Mouse (Mus musculus) forebrain, embryonic 12.5 days (tissue): Measurements from ENCODE around the gene BC028528. TPM values are rescaled to one million over a fixed set of nuclear protein-coding genes. Genes with fewer than 3 reads are reported as not detected.

Experiments used
- ATAC-seq: fragments of 200-750 bp; cut with Nextera tagmentation; 2 replicates; pipeline ENCODE4 v1.8.0; 2017; ENCODE audit warnings: moderate TSS enrichment; ENCODE audit not compliant: low FRiP score
- H3K27ac ChIP-seq: fragments of 300-500 bp; sonication (generic); 2 replicates; pipeline ENCODE4 v1.5.1; 2016; ENCODE audit warnings: mild to moderate bottlenecking
- H3K27me3 ChIP-seq: fragments of 300-500 bp; sonication (generic); 2 replicates; pipeline ENCODE4 v1.6.1; 2016; ENCODE audit warnings: mild to moderate bottlenecking
- H3K36me3 ChIP-seq: fragments of 300-500 bp; sonication (generic); replicated peaks from 2 replicates; pipeline ENCODE4 v1.6.1; 2016; ENCODE audit warnings: mild to moderate bottlenecking
- H3K4me1 ChIP-seq: fragments of 300-500 bp; sonication (generic); 2 replicates; pipeline ENCODE4 v1.6.1; 2016
- H3K4me2 ChIP-seq: fragments of 300-500 bp; sonication (generic); 2 replicates; pipeline ENCODE4 v1.6.1; 2016; ENCODE audit warnings: mild to moderate bottlenecking, moderate library complexity
- H3K4me3 ChIP-seq: fragments of 300-500 bp; sonication (generic); replicated peaks from 2 replicates; pipeline ENCODE4 v1.5.1; 2016; ENCODE audit warnings: mild to moderate bottlenecking
- H3K9ac ChIP-seq: fragments of 300-500 bp; sonication (generic); 2 replicates; pipeline ENCODE4 v1.6.1; 2016; ENCODE audit warnings: mild to moderate bottlenecking
- H3K9me3 ChIP-seq: fragments of 300-500 bp; sonication (generic); 2 replicates; pipeline ENCODE4 v1.6.1; 2016
- WGBS: fragments of 180-500 bp; shearing (Covaris S2); methylation state at CpG from one replicate; pipeline ENCODE4 v1.1.7; 2016; 5-methylcytosine and 5-hydroxymethylcytosine counted together
- polyA plus RNA-seq: library from polyadenylated mRNA; unstranded; fragments of >200 nt; fragmentation: Nextera tagmentation; extraction: Ambion mirVana; gene quantifications from 2 replicates; pipeline ENCODE4 v1.2.1, GENCODE M21; 2016

The BC028528 gene
- polyA plus RNA-seq: 8.4 and 10.1 TPM in 2 replicates

DNA sequence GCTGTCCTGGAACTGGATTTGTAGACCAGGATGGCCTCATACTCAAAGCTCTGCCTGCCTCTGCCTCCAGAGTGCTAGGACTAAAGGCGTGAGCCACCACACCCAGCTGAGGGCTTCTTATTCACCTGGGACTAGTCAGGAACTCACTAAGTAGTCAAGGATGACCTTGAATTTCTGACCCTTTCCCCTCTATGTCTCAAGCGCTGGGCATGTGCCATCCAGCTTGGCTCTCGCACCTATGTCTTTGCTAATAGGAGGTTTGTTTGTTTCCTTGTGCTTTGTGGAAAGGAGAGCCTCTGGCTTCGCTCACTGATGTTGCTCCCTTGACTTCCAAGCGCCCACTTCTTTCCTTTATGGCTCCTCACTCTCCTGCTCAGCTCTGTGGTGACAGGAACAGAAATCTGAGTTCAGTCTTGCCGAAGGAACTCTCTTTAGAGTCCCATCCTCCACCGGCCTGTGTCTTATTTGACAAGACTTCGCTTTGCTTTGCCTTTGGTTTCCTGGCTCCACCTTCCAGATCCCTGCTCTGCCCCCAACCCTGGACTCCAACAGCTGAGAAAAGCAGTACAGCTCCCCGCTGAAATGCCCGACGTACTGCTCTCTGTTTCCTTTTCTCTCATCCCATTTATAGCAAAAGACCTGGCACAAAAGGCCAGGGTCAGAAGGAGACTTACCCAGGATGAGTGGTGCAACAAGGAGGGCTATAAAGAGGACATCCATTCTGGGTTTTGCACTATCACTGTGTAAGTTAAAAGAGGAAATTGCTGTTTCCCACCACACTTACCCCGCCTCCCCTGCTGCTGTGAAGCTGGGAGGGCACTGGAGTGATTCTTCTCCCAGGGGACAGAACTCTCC lies at the start of gene BC028528:
BC028528 (minus strand) TSS at position 795 of the 855 bp plus-strand sequence.
- H3K4me2 ChIP-seq: no peak within 1 kb of the TSS
- peak within 1 kb of the TSS; percentile 56 for H3K27ac ChIP-seq
- no peaks in the 10 kb centered on the region; the same call in 1 of the 2 replicates for H3K36me3 ChIP-seq
- no peak for ATAC-seq
- H3K4me1 ChIP-seq: peaks cover 24% of the 10 kb centered on the region
- no peaks in the 10 kb centered on the region for H3K9me3 ChIP-seq
- H3K4me3 ChIP-seq: 0 out of 2 replicates have a peak within 1 kb of the TSS, but pooled peaks have one; percentile 1
- 28% methylated on average over 12 of the region's 12 CpGs for WGBS
- peak within 1 kb of the TSS; percentile 38; the same call in 1 of the 2 replicates for H3K9ac ChIP-seq
- peaks cover 12% of the 10 kb centered on the region; the same call in 1 of the 2 replicates for H3K27me3 ChIP-seq

DNA sequence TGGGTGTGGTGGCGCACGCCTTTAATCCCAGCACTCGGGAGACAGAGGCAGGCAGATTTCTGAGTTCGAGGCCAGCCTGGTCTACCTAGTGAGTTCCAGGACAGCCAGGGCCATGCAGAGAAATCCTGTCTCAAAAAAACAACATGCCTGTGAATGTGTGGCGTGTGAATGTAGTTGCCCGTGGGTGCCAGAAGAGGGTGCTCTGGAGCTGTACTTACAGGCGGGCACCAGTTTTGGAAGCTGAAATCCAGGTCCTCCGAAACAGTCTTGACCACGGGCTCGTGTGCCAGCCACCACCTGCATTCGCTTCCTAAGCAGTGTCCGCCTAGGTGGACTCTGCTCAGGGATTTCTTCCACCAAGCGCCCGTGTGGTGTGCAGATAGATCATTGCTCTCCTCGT lies 47.0 kb upstream of the BC028528 start:
- Histone ChIP-seq H3K4me3 (no peak overlapping the region), H3K4me1 (no peaks in the 10 kb centered on the region), H3K36me3 (peaks cover 88% of the 10 kb centered on the region), H3K27ac (no peak overlapping the region), H3K27me3 (no peaks in the 10 kb centered on the region), H3K4me2 (no peak overlapping the region), H3K9me3 (no peaks in the 10 kb centered on the region), H3K9ac (no peak overlapping the region)
- no peak for ATAC-seq
- WGBS: 93% methylated on average over 15 of the region's 15 CpGs

DNA sequence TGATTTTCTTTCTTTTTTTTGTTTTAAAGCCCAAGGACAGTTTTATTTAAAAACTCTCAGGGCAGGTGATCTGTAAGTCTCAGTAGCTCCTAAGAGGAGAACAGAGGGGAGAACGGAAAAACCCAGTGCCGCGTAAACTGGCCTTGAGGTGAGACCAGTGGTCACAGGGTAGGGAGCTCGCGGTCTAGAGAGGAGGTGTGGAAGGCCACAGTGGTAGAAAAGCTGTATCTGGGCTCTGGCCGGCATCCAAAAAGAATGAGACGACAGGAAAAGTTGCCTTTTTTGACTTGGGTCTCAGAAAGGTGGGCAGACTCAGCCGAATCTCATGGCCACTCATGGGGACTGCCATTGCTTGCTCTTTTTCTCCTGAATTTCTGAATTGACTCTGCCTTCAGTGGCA lies 46.4 kb upstream of the BC028528 start:
- H3K9me3 ChIP-seq: no peaks in the 10 kb centered on the region
- 97% methylated on average over 8 of the region's 8 CpGs for WGBS
- H3K36me3 ChIP-seq: peaks cover 91% of the 10 kb centered on the region
- H3K4me1 ChIP-seq: no peaks in the 10 kb centered on the region
- H3K4me3 ChIP-seq: no peak overlapping the region
- no peak for ATAC-seq
- H3K9ac ChIP-seq: no peak overlapping the region
- no peaks in the 10 kb centered on the region for H3K27me3 ChIP-seq
- no peak overlapping the region for H3K4me2 ChIP-seq
- no peak overlapping the region for H3K27ac ChIP-seq

DNA sequence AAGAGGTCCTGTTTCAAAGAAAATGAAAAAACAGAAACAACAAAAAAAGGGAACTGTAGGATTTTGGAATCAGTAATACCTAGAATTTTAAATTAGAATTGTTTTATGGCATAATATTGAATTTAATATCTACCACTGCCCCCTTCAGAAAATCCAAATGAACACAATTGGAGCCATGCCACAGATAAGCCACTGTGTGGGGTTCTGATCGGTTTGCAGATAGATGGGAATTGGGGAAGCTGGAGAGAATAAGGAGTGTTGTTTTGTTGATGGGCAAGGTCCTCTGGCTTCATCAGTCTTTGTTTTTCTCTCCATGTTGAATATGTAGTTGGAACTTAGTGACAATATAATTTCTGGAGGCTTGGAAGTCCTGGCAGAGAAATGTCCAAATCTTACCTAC lies 42.6 kb upstream of the BC028528 start:
- H3K36me3 ChIP-seq: peaks cover 55% of the 10 kb centered on the region
- ATAC-seq: no peak

DNA sequence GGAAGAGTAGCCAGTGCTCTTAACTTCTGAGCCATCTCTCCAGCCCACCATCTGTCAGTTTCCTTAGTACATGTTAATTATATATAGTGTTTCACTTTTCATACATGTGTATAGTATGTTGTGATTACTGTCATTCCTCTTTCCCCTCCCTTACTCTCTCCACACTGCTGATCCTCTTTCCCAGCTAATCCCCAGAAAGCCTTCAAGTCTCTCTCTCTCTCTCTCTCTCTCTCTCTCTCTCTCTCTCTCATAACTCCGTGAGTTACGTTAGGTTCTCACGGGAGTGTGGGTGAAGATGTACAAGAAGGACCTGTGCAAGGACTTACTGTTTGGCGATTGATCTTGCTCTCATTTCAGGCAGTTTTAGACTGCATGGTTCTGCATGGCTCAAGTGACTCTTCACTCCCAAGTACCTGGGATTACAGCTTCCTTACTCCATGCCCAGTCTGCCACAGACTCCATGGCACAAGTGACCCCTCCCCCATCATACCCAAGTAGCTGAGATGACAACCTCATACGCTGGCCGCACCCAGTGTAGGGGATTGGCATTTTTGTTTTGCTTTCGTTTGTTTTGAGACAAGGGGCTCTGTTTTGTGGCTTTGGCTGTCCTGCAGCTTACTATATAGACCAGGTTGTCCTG lies 41.4 kb upstream of the BC028528 start:
- Histone ChIP-seq H3K4me2 (no peak overlapping the region), H3K36me3 (peaks cover 43% of the 10 kb centered on the region), H3K9ac (no peak overlapping the region), H3K4me1 (peaks cover 24% of the 10 kb centered on the region), H3K9me3 (no peaks in the 10 kb centered on the region), H3K27me3 (no peaks in the 10 kb centered on the region), H3K4me3 (no peak overlapping the region), H3K27ac (no peak overlapping the region)
- 97% methylated on average over 7 of the region's 7 CpGs for WGBS
- no peak for ATAC-seq

More for the DNA sequence above, 42.6 kb upstream of the BC028528 start:
- Histone ChIP-seq H3K9ac (no peak overlapping the region), H3K4me1 (peaks cover 24% of the 10 kb centered on the region), H3K27ac (no peak overlapping the region), H3K9me3 (no peaks in the 10 kb centered on the region), H3K4me2 (no peak overlapping the region), H3K4me3 (no peak overlapping the region), H3K27me3 (no peaks in the 10 kb centered on the region)
- WGBS: 97% methylated on average over 1 of the region's 1 CpGs

DNA sequence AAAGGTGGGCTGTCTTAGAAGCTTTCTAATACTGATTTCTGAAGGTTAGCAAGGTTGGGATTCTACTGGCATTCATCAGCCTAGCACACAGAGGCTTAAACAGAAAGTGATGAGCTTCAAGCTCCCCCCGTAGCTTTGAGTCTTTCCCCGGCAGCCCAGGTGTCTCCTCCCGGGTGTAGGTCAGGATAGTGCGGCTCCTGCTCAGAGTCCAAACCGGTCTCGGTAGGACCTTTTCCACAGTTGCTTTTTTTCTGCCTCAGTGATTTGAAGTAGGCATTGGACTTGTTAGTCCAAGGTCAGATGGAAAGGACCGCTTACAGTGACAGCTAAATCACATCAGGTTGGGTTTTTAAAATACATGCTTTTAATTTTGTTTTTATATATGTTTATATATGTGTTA lies 40.8 kb upstream of the BC028528 start:
- H3K4me2 ChIP-seq: peak overlapping the region; percentile 21
- peaks cover 36% of the 10 kb centered on the region for H3K36me3 ChIP-seq
- 0 out of 2 replicates have a peak overlapping the region, but pooled peaks have one; percentile 21 for H3K9ac ChIP-seq
- H3K4me1 ChIP-seq: peaks cover 24% of the 10 kb centered on the region
- 92% methylated on average over 7 of the region's 7 CpGs for WGBS
- ATAC-seq: no peak
- no peaks in the 10 kb centered on the region for H3K27me3 ChIP-seq
- H3K4me3 ChIP-seq: no peak overlapping the region
- no peak overlapping the region for H3K27ac ChIP-seq
- no peaks in the 10 kb centered on the region for H3K9me3 ChIP-seq

DNA sequence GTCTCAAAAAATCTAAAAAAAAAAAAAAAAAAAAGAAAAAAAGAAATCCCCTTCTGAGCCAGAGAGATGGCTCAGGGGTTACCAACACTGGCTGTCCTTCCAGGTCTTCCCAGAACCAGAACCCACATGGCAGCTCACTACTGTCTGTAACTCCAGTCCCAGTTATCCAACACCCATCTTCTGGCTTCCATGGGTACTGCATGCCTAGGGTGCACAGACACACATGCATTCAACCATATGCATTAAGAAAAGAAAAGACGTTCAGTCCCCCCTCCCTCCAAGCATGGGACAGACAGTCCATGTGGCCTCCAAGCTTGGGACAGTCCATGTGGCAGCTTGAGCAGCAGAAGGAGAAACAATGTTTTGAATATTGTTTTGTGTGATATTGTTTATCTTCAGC lies 40.4 kb upstream of the BC028528 start:
- Histone ChIP-seq H3K9me3 (no peaks in the 10 kb centered on the region), H3K4me2 (peak overlapping the region; percentile 21), H3K36me3 (peaks cover 32% of the 10 kb centered on the region), H3K9ac (0 out of 2 replicates have a peak overlapping the region, but pooled peaks have one; percentile 21), H3K27me3 (no peaks in the 10 kb centered on the region), H3K27ac (no peak overlapping the region), H3K4me3 (no peak overlapping the region), H3K4me1 (peaks cover 24% of the 10 kb centered on the region)
- no peak for ATAC-seq
- 52% methylated on average over 1 of the region's 1 CpGs for WGBS

DNA sequence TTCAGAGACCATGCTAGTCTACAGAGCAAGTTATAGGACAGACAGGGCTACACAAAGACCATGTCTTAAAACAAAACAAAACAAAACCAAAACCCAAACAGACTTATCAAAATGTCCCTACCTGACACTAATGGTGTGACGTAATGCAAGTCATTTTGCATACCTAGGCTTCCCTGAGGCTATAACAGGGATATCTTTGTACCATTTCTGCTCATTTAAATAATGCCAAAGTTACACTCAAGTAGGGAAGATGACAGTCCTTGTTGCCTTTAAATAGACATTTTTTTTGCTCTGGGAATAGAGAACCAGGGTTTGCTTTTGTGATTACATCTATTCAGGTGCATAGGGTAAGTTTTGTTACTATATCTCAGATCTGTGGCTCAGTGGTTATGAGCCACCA lies 39.7 kb upstream of the BC028528 start:
- Histone ChIP-seq H3K4me1 (peaks cover 24% of the 10 kb centered on the region), H3K36me3 (peaks cover 25% of the 10 kb centered on the region), H3K4me3 (no peak overlapping the region), H3K27ac (no peak overlapping the region), H3K27me3 (no peaks in the 10 kb centered on the region), H3K9me3 (no peaks in the 10 kb centered on the region), H3K9ac (no peak overlapping the region), H3K4me2 (peak overlapping the region; percentile 69)
- WGBS: 79% methylated on average over 1 of the region's 1 CpGs
- no peak for ATAC-seq

DNA sequence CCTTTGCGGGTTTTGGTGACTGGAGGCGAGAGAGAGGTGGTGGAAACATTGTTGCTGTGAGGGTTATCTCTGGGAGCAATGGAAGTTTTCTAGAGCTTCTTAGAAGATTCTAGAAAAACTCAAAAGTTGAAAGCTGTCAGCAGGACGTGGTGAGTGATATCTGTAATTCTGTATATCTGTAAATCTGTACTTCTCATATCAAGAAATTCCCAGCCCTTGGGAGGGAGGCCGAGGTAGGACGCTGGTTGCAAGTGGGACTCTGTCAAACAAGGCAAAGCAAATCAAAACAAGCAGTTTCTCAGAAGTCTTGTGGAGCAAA lies 38.6 kb upstream of the BC028528 start:
- ATAC-seq: no peak
- Histone ChIP-seq H3K36me3 (peaks cover 22% of the 10 kb centered on the region), H3K27ac (peak overlapping the region; percentile 89), H3K9ac (peak overlapping the region; percentile 98), H3K4me2 (peak overlapping the region; percentile 69), H3K4me1 (peaks cover 24% of the 10 kb centered on the region), H3K4me3 (peak overlapping the region; percentile 85), H3K9me3 (no peaks in the 10 kb centered on the region), H3K27me3 (no peaks in the 10 kb centered on the region)
- WGBS: 4% methylated on average over 5 of the region's 5 CpGs

DNA sequence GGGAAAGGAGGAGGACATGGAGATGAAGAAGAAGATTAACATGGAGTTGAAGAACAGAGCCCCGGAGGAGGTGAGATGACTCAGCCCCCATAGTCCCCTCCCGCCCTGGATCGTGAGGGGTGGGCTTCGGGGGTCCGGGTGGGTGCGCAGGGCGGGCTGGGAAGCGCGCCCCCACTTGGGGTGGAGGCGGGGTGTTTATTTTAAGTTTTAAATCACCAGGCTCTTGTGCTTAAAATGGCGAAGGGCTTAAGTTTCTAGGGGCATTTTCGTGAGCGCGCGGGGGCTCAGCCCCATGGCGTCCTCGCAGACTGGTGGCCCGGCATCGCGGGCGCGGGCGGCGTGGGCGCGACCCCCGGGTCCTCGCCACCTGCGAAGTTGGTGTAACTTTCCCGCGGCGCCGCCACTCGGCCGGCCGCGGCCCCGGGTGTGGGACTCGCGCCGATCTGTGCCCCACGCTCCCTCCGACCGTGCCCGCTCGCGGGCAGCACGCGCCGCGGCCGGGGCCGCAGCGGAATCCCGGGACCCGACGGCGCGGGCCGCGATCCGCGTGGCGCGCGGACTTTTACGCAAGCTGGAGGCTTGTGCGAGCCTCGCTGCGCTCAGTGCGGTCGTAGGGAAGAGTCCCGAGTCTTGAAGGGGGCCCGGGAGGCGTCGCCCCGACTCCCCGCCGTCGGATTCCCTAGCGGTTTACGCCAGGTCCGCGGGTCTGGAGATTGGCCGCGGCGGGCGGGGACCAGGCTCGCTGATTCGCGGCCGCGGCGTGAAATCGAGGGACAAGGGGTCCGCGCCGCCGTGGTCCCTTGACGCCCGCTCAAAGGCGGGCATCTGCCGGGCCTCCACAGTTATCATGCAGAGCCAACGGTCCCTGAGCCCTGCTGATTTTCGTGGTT lies 38.0 kb upstream of the BC028528 start:
- under 1% methylated on average over 98 of the region's 105 CpGs for WGBS
- no peaks in the 10 kb centered on the region for H3K9me3 ChIP-seq

DNA sequence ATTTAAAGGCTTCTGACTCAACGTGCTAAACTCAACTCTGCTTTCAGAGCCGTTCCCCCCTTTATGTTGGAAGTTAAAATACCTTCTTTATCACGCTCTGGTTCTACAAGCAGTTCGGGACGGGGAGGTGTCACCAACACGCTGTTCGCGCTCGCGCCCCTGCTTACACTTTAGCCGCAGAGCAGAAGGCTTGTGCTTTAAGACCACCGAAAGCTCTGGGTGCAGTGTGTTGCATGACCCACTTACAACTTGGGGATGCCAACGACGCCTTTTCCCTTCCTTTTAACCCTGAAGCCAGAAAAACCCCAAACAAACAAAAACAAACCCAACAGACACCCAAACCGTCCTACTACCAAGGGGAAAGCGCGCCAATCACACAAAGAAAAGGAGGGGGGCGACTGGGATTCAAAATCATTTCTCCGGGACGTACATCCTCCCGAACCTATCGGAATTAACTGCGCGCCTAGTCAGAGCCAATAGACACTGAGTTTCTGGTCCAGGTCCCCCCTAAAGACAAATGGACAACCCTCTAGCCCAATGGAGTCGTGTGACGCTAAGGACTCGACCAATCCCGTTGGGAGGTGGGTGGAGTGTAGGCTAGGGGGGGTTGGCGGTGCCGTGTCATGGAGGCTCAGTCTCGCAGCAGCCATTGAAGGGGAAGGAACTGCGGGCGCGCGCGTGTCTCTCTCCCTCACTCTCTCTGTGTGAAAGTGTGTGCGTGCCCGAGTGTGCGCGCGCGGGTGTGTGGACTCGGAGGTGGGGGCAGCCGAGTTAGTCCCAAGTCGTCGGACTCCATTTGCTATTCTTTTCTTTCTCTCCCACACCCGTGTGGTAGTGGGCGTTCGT lies 37.1 kb upstream of the BC028528 start, which contains the start of gene Anp32e:
Anp32e (plus strand) TSS at position 589 of the 846 bp plus-strand sequence.
- H3K9me3 ChIP-seq: no peaks in the 10 kb centered on the region
- H3K4me3 ChIP-seq: peak within 1 kb of the TSS; percentile 85
- H3K4me1 ChIP-seq: peaks cover 24% of the 10 kb centered on the region
- no peaks in the 10 kb centered on the region for H3K27me3 ChIP-seq
- H3K27ac ChIP-seq: peak within 1 kb of the TSS; percentile 91
- ATAC-seq: peak; percentile 100
- peaks cover 8% of the 10 kb centered on the region for H3K36me3 ChIP-seq
- peak within 1 kb of the TSS; percentile 69 for H3K4me2 ChIP-seq
- H3K9ac ChIP-seq: peak within 1 kb of the TSS; percentile 98
- WGBS: under 1% methylated on average over 47 of the region's 49 CpGs

More for the DNA sequence above, 38.0 kb upstream of the BC028528 start:
- Histone ChIP-seq H3K4me3 (peak overlapping the region; percentile 85), H3K4me2 (peak overlapping the region; percentile 69), H3K4me1 (peaks cover 24% of the 10 kb centered on the region), H3K9ac (peak overlapping the region; percentile 98), H3K36me3 (peaks cover 17% of the 10 kb centered on the region), H3K27me3 (no peaks in the 10 kb centered on the region), H3K27ac (peak overlapping the region; percentile 89)
- ATAC-seq: peak; percentile 41
